Mouse (Mus musculus): Measurements from ENCODE around the gene Lpgat1.

GRCm38 (mm10) chr1:191812949-191813691 lies 95.5 kb downstream of the Lpgat1 start:
- no peak for TF ChIP-seq CTCF (conservative IDR thresholded peaks at IDR 0.05; ENCODE audit: low read length)
- TF ChIP-seq NANOG (IDR thresholded peaks at IDR 0.05; ENCODE audit: borderline replicate concordance, low read length): no peak
- TF ChIP-seq POU5F1 (IDR thresholded peaks at IDR 0.05; ENCODE audit: borderline replicate concordance, low read length): no peak
